ENCODE assay signal across 13 mouse cellular contexts in the genomic region with DNA sequence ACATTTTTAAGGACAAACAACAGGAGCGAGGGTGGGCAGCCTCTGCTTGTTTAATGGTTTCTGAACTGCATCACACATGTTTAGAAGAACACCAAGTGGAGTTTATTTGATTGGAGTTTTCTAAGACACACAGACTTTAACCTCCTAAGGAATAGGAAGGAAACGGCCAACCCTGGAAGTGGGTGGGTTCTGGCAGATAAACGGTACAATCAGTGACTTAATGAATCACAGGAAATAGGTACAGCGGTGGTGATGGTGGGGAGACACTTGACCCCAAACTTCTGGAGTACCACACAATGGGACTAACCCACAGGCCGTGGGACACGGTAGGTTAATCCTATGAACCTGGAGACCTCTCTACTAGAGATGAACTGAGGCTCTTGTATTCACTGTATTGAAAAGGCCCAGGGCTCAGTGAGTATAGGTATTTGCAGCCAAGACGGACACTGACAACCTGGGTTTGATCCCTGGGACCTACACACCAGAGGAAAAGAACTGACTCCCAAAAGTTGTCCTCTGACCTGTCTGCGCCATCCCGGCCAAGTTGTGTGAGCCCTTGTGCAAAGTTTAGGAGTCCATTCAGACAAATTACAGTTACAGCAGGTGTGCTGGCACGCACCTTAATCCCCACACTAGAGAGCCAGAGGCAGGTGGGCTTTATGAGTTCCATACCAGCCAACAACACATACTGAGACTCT. TPM values are rescaled to one million over a fixed set of nuclear protein-coding genes. Genes with fewer than 3 reads are reported as not detected.
DNase-seq lines count a peak whose midpoint lies in the region; ATAC-seq and TF ChIP-seq lines count a peak whose summit lies in the region.
"Had no signal": no experiment of that assay in that cellular context is flagged by ENCODE, and none has a peak within 500 bp of the region (broad histone marks: within the 10 kb centered on the region; RNA-seq: fewer than 3 reads in every experiment).

No protein-coding gene starts in this region.

- H3K4me3 ChIP-seq in hindbrain, embryonic 14.5 days (replicated peaks; ENCODE audit: low read length) = no peak overlapping the region
- no peak overlapping the region for H3K4me3 ChIP-seq in hindbrain, embryonic 11.5 days (ENCODE audit: low read depth, low read length)
- H3K4me3 ChIP-seq in cortical plate, adult 2 months (ENCODE audit: insufficient read depth, low read length) = no peak overlapping the region
- no peak overlapping the region for H3K4me3 ChIP-seq in intestine, embryonic 15.5 days (replicated peaks)
- no peak overlapping the region for H3K4me3 ChIP-seq in lung, embryonic 16.5 days (ENCODE audit: low read length)
- H3K4me3 ChIP-seq: myocyte had no signal

- TF ChIP-seq POLR2A in cortical plate, adult 2 months (IDR thresholded peaks at IDR 0.05; ENCODE audit: extremely low read depth, insufficient read depth, low read length) = no peak

- H3K4me2 ChIP-seq in hindbrain, embryonic 14.5 days (replicated peaks) = no peak overlapping the region
- no peak overlapping the region for H3K4me2 ChIP-seq in hindbrain, embryonic 11.5 days (replicated peaks; ENCODE audit: low read depth, low read length)
- H3K4me2 ChIP-seq in intestine, embryonic 15.5 days (replicated peaks) = no peak overlapping the region
- H3K4me2 ChIP-seq in lung, embryonic 16.5 days (ENCODE audit: low read depth, low read length) = no peak overlapping the region

- no peaks in the 10 kb centered on the region for H3K9me3 ChIP-seq in hindbrain, embryonic 14.5 days (ENCODE audit: control insufficient read depth, low read length)
- H3K9me3 ChIP-seq in hindbrain, embryonic 11.5 days (ENCODE audit: control insufficient read depth, low read length) = no peaks in the 10 kb centered on the region
- no peaks in the 10 kb centered on the region for H3K9me3 ChIP-seq in intestine, embryonic 15.5 days
- H3K9me3 ChIP-seq in lung, embryonic 16.5 days (ENCODE audit: control insufficient read depth, low read length) = no peaks in the 10 kb centered on the region

- 0 out of 2 replicates have a peak overlapping the region, but pooled peaks have one; percentile 26 for H3K27ac ChIP-seq in hindbrain, embryonic 14.5 days
- H3K27ac ChIP-seq in hindbrain, embryonic 11.5 days (ENCODE audit: low read depth, low read length) = no peak overlapping the region
- 0 out of 2 replicates have a peak overlapping the region, but pooled peaks have one; percentile 57 for H3K27ac ChIP-seq in cortical plate, adult 2 months (ENCODE audit: insufficient read depth, low read length)
- H3K27ac ChIP-seq in intestine, embryonic 15.5 days = 0 out of 2 replicates have a peak overlapping the region, but pooled peaks have one; percentile 30
- H3K27ac ChIP-seq in lung, embryonic 16.5 days (ENCODE audit: low read length) = peak overlapping the region; percentile 72
- H3K27ac ChIP-seq: liver, embryonic 14.5 days had no signal

- H3K9ac ChIP-seq in hindbrain, embryonic 14.5 days = no peak overlapping the region
- no peak overlapping the region for H3K9ac ChIP-seq in hindbrain, embryonic 11.5 days (ENCODE audit: low read depth, low read length)
- H3K9ac ChIP-seq in intestine, embryonic 15.5 days = no peak overlapping the region
- no peak overlapping the region for H3K9ac ChIP-seq in lung, embryonic 16.5 days (ENCODE audit: low read length)
- H3K9ac ChIP-seq: liver, embryonic 14.5 days had no signal

- H3K27me3 ChIP-seq in hindbrain, embryonic 14.5 days (ENCODE audit: control insufficient read depth, insufficient read depth, low read length) = no peaks in the 10 kb centered on the region
- no peaks in the 10 kb centered on the region for H3K27me3 ChIP-seq in hindbrain, embryonic 11.5 days (ENCODE audit: control insufficient read depth, insufficient read depth, low read length)
- no peaks in the 10 kb centered on the region for H3K27me3 ChIP-seq in intestine, embryonic 15.5 days (replicated peaks)
- H3K27me3 ChIP-seq in lung, embryonic 16.5 days (ENCODE audit: control insufficient read depth, insufficient read depth, low read depth, low read length) = no peaks in the 10 kb centered on the region

- no peaks in the 10 kb centered on the region for H3K4me1 ChIP-seq in hindbrain, embryonic 14.5 days (replicated peaks; ENCODE audit: control insufficient read depth, insufficient read depth, low read length)
- no peaks in the 10 kb centered on the region for H3K4me1 ChIP-seq in hindbrain, embryonic 11.5 days (replicated peaks; ENCODE audit: control insufficient read depth, insufficient read depth, low read length)
- H3K4me1 ChIP-seq in cortical plate, adult 2 months (ENCODE audit: control insufficient read depth, insufficient read depth, low read length) = peaks cover 6% of the 10 kb centered on the region
- peaks cover 10% of the 10 kb centered on the region for H3K4me1 ChIP-seq in intestine, embryonic 15.5 days (replicated peaks)
- peaks cover 54% of the 10 kb centered on the region for H3K4me1 ChIP-seq in lung, embryonic 16.5 days (replicated peaks; ENCODE audit: control insufficient read depth, insufficient read depth, low read length)

- no peak for ATAC-seq in hindbrain, embryonic 14.5 days (ENCODE audit: low FRiP score)
- no peak for ATAC-seq in hindbrain, embryonic 11.5 days (ENCODE audit: low FRiP score)
- no peak for ATAC-seq in intestine, embryonic 15.5 days
- peak; percentile 29; the same call in 1 of the 2 replicates for ATAC-seq in lung, embryonic 16.5 days (ENCODE audit: low read depth)
- no peak for ATAC-seq in cerebellum, adult (ENCODE audit: insufficient number of reproducible peaks, low FRiP score, low TSS enrichment)

- DNase-seq in hindbrain, embryonic 14.5 days (ENCODE audit: low spot score) = no peak
- no peak for DNase-seq in hindbrain, embryonic 11.5 days (ENCODE audit: low spot score)
- no peak for DNase-seq in adipocyte (ENCODE audit: low spot score)
- no peak for DNase-seq in thymus, postnatal 4 days
- DNase-seq: cerebellum, postnatal 14 days; layer of hippocampus, adult 9-11 months had no signal

- H3K36me3 ChIP-seq in hindbrain, embryonic 14.5 days (replicated peaks; ENCODE audit: control insufficient read depth, insufficient read depth) = peaks cover 13% of the 10 kb centered on the region
- H3K36me3 ChIP-seq in hindbrain, embryonic 11.5 days (ENCODE audit: control insufficient read depth, insufficient read depth, low read length) = no peaks in the 10 kb centered on the region
- no peaks in the 10 kb centered on the region for H3K36me3 ChIP-seq in intestine, embryonic 15.5 days
- no peaks in the 10 kb centered on the region; the same call in 1 of the 2 replicates for H3K36me3 ChIP-seq in lung, embryonic 16.5 days (ENCODE audit: control insufficient read depth, insufficient read depth, low read length)

- WGBS in hindbrain, embryonic 14.5 days = 91% methylated on average over 10 of the region's 10 CpGs
- 90% methylated on average over 10 of the region's 10 CpGs for whole genome bisulfite sequencing in hindbrain, embryonic 11.5 days
- WGBS in intestine, embryonic 15.5 days = 79% methylated on average over 10 of the region's 10 CpGs
- 57% methylated on average over 10 of the region's 10 CpGs for WGBS in lung, embryonic 16.5 days

- TF ChIP-seq CTCF in cortical plate, adult 2 months (IDR thresholded peaks at IDR 0.05; ENCODE audit: extremely low read depth, insufficient read depth, low read length) = no peak

RNA-seq across cellular contexts. Expression of gene Cttnbp2nl, which starts 34.7 kb away (rescaled TPM):
- polyA plus RNA-seq in hindbrain, embryonic 14.5 days (2014; fragmentation: Nextera tagmentation; extraction: Ambion mirVana) = 47.1 and 55.4 TPM in 2 replicates
- polyA plus RNA-seq in hindbrain, embryonic 11.5 days (2014; fragmentation: Nextera tagmentation; extraction: Ambion mirVana) = 46.7 and 52.3 TPM in 2 replicates
- 6.3 and 6.8 TPM in 2 replicates for polyA plus RNA-seq in cortical plate, adult 2 months (2012; rRNA removed)
- polyA plus RNA-seq in intestine, embryonic 15.5 days (2015; fragmentation: Nextera tagmentation; extraction: Ambion mirVana) = 18.8 and 21.9 TPM in 2 replicates
- 36.3 and 38.2 TPM in 2 replicates for polyA plus RNA-seq in lung, embryonic 16.5 days (2015; fragmentation: Nextera tagmentation; extraction: Ambion mirVana)

RNA-seq across cellular contexts. Expression of gene 4930564D02Rik, which starts 48.4 kb away (rescaled TPM):
- polyA plus RNA-seq in hindbrain, embryonic 14.5 days (2014; fragmentation: Nextera tagmentation; extraction: Ambion mirVana) = not detected in 2 replicates
- not detected in 2 replicates for polyA plus RNA-seq in hindbrain, embryonic 11.5 days (2014; fragmentation: Nextera tagmentation; extraction: Ambion mirVana)
- not detected in 2 replicates for polyA plus RNA-seq in cortical plate, adult 2 months (2012; rRNA removed)
- polyA plus RNA-seq in intestine, embryonic 15.5 days (2015; fragmentation: Nextera tagmentation; extraction: Ambion mirVana) = not detected in 2 replicates
- polyA plus RNA-seq in lung, embryonic 16.5 days (2015; fragmentation: Nextera tagmentation; extraction: Ambion mirVana) = not detected in 2 replicates
- polyA plus RNA-seq: gonadal fat pad, adult 2 months; liver, embryonic 14.5 days; myocyte had no signal

RNA-seq across cellular contexts. Expression of gene Wnt2b, which starts 56.5 kb away (rescaled TPM):
- 0.82 and 1.2 TPM in 2 replicates for polyA plus RNA-seq in hindbrain, embryonic 14.5 days (2014; fragmentation: Nextera tagmentation; extraction: Ambion mirVana)
- polyA plus RNA-seq in hindbrain, embryonic 11.5 days (2014; fragmentation: Nextera tagmentation; extraction: Ambion mirVana) = 1.8 and 2.1 TPM in 2 replicates
- 1.0 and 1.5 TPM in 2 replicates for polyA plus RNA-seq in cortical plate, adult 2 months (2012; rRNA removed)
- polyA plus RNA-seq in intestine, embryonic 15.5 days (2015; fragmentation: Nextera tagmentation; extraction: Ambion mirVana) = 1.8 TPM in 2 replicates
- polyA plus RNA-seq in lung, embryonic 16.5 days (2015; fragmentation: Nextera tagmentation; extraction: Ambion mirVana) = 1.0 and 1.3 TPM in 2 replicates
